Mouse (Mus musculus) layer of hippocampus, adult 11-12 months (tissue): ENCODE measurements at regions not wholly inside any gene's neighbourhood (a gene's known extent, or its start where the extent isn't known, plus 50 kb on each side); places are given as distances from the start of the nearest gene placed in this dataset.

ENCODE experiments used
- DNase-seq: peaks from one replicate; pipeline ENCODE4 v3.0.0; 2022; ENCODE audit warnings: low spot score

DNA sequence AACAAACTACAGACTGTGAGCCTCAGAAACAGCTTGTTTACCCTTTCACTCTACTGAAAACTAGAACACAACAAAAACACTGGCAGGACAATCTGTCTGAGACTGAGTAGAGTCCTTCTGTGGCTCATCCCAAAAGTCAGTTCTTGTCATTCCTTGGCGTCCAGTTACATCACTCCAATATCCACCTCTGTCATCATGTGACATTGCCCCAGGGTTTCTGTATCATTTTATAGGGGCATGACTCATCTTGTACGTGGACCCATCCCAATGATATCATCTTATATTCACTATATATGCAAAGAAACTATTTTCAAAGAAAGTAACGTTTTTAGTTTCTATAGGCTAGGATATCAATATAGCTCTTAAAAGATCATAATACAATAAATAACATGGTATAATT is 152.3 kb downstream of the Dkk2 start:
- no peak for DNase-seq

DNA sequence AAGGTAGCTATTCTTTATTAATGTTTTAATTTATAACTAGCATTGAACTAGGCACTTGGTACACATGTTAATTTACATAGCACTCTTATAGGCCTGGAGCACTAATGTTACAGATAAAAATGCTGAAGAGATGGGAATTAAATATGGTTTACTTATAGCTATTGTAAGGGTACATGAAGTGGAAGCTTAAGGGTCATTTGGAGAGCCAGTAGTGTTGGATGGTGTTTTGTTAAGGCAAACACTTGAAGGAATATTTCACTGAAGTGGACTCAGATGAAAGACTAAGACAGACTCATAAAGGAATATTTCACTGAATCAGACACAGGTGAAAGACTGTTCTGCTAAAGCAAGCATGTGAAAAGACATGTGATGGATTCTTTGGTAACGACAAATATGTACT is 172.7 kb downstream of the Dkk2 start:
- no peak for DNase-seq

DNA sequence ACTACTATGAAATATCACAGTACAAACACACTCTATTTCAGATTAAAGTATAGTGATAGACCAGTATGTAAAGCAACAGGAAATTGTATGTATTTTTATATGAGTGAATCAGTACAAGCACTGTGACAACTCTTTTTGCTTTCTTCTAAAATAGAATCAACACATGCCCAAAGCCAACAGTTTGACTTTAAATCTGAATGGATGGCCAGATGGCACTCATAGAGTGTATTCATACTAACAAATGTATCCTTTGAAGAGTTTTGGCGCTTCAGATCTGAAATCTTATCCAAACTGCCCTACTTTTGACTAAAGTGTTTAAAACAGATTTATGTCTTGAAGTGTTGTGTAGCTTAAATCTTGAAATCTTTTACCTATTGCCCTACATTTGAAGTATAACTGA is 184.5 kb downstream of the Dkk2 start:
- DNase-seq, result peak; percentile 5

- DNase-seq, result no peak
Observed at GRCm38 (mm10) chr3:132274786-132275185, 189.7 kb downstream of the Dkk2 start.

GRCm38 (mm10) chr3:132277771-132278170 is 192.7 kb downstream of the Dkk2 start:
- DNase-seq, result no peak

GRCm38 (mm10) chr3:132287714-132288113 is 202.6 kb downstream of the Dkk2 start:
- no peak for DNase-seq

- DNase-seq, result no peak
Observed at GRCm38 (mm10) chr3:132326961-132327360, 241.9 kb downstream of the Dkk2 start.

GRCm38 (mm10) chr3:132343625-132344024 is 258.5 kb downstream of the Dkk2 start:
- DNase-seq, result no peak

DNA sequence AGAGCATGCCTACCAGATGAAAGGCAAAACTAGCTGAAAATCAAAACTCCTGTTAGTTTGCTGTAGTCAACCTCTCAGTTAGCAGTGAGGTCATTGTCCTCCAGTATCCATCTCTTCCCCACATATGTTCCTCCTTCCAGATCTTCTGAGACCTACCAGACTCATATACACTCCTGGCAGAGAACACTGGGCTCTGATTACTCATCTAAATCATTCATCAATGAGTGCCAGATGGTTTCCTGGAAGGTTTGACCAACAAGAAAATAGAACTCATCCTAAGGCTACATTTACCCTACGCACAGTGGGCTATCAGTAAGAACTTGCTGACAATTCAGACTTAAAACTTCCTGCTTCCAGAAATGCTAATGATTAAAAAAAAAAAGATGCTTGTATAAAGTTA is 260.8 kb downstream of the Dkk2 start:
- no peak for DNase-seq

- DNase-seq, result no peak
Observed at GRCm38 (mm10) chr3:132349602-132350001, 264.5 kb downstream of the Dkk2 start.

DNA sequence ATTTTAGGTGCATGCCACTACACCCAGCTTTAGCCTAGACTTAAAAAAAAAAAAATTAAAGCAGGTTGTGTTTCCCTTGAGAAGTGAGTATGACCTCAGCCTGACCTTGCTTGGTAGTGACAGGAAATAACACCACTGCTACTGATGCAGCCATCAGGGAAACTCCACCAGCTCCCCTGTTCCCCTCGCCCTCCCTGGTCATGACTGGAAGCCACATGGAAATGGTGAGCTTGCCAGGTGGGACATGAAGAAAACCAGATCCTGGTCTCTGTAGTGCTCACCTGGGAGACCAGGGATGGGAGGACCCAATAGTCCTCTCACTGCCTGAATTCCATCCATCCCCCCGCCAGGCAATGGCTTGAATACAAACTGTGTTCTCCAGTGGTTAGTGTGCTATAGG is 268.1 kb downstream of the Dkk2 start:
- DNase-seq, result no peak

DNA sequence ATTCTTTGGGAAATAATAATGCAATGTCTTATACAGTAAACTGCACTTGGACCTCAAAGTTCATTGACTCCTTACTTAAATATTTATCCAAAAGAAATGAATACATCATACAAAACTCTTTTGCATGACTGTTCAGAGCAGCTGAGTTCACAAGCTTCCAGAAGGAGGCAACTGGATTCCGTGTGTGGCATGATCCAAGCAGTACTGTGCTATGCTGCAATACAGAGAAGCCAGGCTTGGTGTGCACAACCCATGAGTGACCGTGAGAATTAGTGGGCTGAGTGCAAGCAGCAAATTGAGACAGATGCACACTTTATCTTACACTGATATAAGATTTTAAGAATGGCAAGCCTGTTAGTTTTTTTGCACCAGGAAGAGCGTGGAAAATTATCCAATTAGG is 270.0 kb upstream of the Gimd1 start:
- no peak for DNase-seq

DNA sequence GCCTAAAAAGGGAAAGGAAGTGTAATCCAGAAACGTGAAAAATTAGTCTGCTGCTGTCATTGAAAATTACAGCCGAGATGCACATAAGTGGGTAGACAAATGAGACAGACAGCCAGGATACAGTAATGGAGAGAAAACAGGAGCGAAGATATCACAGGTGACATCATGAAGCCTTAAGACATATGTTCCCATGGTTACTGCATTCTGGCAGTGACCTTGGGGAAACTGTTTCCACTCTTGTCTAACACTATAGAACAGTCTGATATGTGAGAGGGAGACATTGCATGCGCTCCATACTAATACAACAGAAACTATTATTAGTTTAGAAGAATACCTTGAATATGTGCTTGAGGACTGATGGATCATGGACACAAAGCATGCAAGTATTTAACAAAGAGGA is 254.0 kb upstream of the Gimd1 start:
- no peak for DNase-seq

DNA sequence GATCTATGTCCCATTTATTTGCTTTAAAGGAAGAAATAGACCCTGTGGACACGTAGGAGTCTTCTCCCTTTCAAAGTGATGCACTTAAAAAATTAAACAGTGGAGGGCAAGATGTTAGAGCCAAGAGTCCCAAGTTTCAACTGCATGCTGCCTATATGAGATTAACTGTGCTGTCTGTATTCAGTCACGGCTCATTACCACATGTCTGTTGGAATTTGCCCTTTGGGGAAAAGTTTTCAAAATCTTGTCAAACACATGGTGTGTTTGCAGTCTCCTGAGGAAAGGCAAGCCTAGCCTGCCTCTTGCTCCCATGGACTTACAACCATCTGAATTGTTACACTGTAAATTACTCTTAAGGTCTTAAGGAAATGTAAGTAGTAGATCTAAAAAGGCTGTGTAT is 211.9 kb upstream of the Gimd1 start:
- no peak for DNase-seq

- DNase-seq, result no peak
Observed at GRCm38 (mm10) chr3:132425819-132426671, 203.6 kb upstream of the Gimd1 start.

- no peak for DNase-seq
Observed at GRCm38 (mm10) chr3:132427244-132427643, 202.4 kb upstream of the Gimd1 start.

GRCm38 (mm10) chr3:132428148-132428547 is 201.5 kb upstream of the Gimd1 start:
- DNase-seq, result no peak

- DNase-seq, result no peak
Observed at GRCm38 (mm10) chr3:132431805-132432204, 197.8 kb upstream of the Gimd1 start.

DNA sequence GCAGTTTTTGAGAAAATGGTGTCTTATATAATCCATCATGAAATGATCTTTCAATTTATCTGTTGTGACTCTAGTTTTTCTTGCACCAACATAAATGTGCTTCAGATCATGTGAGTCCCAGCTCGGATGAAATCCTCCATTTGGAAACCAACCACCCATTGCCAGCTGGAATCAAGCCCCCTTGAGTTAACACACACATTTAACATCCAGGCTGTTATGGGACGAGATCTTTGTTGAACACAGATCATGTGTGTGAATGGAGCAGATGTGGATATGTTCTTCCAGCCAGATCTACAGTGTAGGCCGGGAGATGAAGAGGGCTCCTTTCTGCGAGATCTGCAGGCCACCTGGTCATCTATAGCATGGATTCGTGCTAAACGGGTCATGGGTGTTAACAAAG is 188.4 kb upstream of the Gimd1 start:
- DNase-seq, result no peak

- DNase-seq, result no peak
Observed at GRCm38 (mm10) chr3:132453927-132454326, 175.7 kb upstream of the Gimd1 start.

- DNase-seq, result no peak
Observed at GRCm38 (mm10) chr3:132462348-132462959, 167.2 kb upstream of the Gimd1 start.

- DNase-seq, result no peak
Observed at GRCm38 (mm10) chr3:132471070-132471469, 158.6 kb upstream of the Gimd1 start.

DNA sequence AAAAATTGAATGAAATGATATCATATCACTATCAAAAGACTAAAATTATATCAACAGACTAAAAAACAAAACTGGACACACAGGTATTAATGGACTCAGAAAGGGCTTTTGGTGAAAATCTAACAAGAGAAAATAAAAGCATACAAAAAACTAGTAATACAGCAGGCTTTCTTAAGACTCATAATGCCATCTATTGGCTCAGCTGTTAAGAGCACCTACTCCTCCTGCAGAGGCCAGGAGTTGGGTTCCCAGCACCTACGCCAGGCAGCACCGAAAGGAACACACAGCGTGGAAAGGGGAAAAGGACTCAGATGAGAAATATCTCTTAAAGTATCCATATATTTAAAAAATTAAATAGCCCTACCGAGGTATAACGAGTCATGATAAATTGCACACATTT is 151.9 kb upstream of the Gimd1 start:
- no peak for DNase-seq

GRCm38 (mm10) chr3:132479275-132479674 is 150.3 kb upstream of the Gimd1 start:
- no peak for DNase-seq
